Mouse (Mus musculus) neutrophil, adult 5-6 weeks (primary cell): Measurements from ENCODE around the gene Gpank1. TPM values are rescaled to one million over a fixed set of nuclear protein-coding genes. Genes with fewer than 3 reads are reported as not detected.
A peak's percentile ranks its signal among the peaks of the same experiment; 100 is the strongest.

Experiments
- ATAC-seq: fragments of 151-379, 151-347 bp; 2 replicates; pipeline ENCODE4 v1.8.0; 2017; ENCODE audit warnings: mild to moderate bottlenecking, moderate TSS enrichment; ENCODE audit not compliant: insufficient number of reproducible peaks, poor library complexity, low FRiP score, severe bottlenecking; ENCODE audit errors: extremely low read depth
- total RNA-seq: library from RNA; stranded (forward); fragments of 200-1000 nt; gene quantifications from 2 replicates; pipeline ENCODE4 v1.2.3, GENCODE M21; 2017

The Gpank1 gene
- total RNA-seq = 73.7 and 74.5 TPM in 2 replicates

DNA sequence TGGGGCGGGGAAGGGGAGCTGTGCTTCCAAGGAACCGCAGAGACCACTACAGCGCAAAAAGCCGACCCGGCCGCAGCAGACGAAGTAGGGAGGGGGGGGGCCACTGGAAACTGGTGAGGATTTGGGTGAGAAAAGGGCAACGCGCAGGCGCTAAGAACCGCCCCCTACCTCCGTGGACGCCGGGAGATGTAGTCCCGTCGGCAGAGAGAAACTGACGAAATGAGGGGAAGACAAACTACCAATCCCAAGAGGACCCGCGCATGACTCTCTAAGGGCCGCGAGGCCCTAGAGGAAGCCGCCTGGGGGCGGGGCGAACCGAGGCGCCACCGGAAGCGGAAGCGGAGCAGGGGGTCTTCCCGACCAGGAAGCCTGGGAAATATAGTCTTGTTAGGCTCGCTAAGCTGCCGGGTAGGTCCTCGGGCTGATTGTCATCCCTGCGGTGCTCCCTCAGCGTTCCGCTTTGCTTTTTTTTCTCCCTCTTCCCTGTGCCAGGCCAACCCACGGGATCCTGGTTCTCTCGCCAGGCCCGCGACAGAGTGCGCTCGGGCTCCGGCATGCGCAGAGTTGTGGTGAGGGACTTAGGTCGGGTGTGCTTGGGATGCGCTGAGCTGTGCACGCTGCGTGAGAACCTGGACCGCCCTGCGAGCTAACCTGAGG is at the start of gene Gpank1:
Gene Gpank1 (plus strand): TSS at position 313 of the 657 bp plus-strand sequence.
- ATAC-seq = peak; percentile 93

DNA sequence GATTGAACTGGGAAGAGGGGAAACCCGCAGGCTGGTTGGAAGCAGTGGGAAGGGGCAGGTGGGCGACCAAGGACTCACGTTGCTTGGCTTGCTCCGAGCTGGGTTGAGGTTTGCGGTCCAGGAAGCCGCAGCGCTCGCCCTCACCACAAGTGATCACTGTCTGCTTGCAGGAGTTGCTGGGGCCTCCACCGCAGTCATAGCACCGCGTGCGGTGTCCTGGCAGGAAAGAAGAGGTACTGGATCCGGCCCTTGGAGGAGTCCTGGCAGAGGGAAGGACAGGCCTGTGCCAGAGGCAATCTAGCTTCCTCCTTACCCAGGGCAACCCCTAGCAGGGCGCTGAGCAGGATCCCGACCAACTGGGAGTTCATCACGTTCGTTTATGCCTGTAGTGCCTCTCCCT is 47.2 kb upstream of the Gpank1 start:
- ATAC-seq = no peak

GRCm38 (mm10) chr17:35076507-35077176 is 44.6 kb upstream of the Gpank1 start, which contains the start of gene Ly6g6e:
Gene Ly6g6e (plus strand): TSS chr17:35076902.
- no peak for ATAC-seq

DNA sequence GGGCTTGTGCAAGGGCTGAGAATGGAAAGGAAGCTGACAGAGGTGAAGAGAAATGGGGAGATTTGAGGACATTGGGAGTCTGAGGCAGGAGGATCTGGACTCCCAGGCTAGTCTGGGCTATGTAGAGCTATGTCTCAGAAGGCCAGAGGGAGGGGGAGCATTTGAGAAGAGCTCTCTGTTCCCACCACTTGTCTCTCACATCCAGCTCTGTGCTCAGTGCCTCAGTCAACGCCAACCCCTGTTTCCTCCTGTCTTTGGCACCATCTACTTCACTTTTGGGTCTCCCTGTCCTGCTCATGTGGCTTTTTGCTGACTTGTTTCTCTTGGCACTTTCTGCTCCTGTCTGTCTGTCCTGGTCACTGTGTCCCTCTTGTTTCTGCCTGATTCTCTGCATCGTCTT is 44.0 kb upstream of the Gpank1 start:
- ATAC-seq = no peak

DNA sequence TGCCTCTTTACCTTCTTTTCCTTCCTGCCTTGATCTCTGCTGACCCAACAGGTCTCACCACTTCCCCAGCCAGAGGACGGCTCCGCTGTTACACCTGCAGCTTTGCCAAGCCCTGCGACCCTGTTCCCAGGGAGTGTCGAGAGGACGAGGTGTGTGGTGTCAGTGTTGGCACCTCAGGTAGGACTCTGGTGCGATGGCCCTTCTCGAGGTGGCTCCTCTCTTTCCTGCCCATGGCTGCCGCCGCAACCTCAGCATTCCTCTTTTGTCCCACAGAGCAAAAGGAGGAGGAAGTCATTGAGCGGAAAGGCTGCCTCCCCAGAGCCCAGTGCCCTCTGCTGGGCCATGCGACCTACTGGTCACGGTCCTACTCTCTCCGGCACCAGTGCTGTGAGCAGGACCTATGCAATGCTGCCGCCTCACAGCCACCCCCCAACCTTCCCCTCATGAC is 43.4 kb upstream of the Gpank1 start, which contains the start of gene Ly6g6d:
Gene Ly6g6d (minus strand): TSS at position 280 of the 448 bp plus-strand sequence.
- ATAC-seq = peak; percentile 45

- no peak for ATAC-seq
Observed at GRCm38 (mm10) chr17:35079778-35080177, 41.5 kb upstream of the Gpank1 start.

DNA sequence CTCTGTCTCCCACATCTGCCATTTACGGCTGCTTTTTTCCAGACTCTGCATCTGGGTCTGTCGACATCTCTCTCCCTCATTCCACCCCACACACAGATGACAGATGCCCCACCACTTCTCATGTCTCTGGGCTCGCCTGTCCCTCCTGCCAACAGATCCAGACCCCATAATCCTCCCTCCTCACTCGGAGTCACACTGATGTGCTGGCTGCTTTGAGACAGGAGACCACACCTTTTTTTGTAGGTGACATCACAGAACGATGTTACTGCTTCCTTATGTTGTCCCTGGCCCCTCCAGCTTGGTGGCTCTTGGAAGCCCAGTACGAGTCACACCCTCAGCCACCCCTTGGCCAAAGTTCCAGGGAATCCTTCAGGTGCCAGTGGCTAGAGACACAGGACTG is 41.0 kb upstream of the Gpank1 start:
- no peak for ATAC-seq

- ATAC-seq = no peak
Observed at GRCm38 (mm10) chr17:35080710-35081109, 40.5 kb upstream of the Gpank1 start.

- ATAC-seq = no peak
Observed at GRCm38 (mm10) chr17:35082841-35083576, 38.2 kb upstream of the Gpank1 start.

DNA sequence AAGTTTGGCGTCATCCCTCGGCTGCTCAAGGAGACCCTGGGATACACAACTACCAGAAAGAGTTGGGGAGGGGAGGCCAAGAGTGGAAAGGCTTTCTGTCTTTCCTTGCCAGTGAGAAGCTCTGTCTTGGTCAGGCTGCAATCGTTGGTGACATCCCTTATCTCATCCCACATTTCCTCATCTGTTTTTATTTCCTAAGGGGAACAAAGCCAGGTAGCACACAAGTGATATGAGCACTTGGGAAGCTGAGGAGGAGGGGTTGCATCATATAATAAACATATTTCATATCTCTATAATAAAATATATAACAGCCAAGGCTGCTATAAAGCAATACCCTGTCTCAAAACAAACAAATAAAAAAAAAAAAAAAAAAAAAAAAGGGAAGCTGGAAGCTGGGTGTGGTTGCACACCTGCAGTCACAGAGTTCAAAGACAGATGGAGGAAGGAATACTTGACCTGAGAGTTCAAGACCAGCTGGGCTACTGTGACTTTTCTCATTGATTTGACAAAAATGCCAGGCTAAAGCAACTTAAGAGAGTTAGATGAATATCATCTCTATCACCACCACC is 37.2 kb upstream of the Gpank1 start:
- no peak for ATAC-seq

GRCm38 (mm10) chr17:35085208-35085865 is 35.9 kb upstream of the Gpank1 start, which contains the start of gene Ly6g6f:
Gene Ly6g6f (minus strand): TSS chr17:35085610.
- ATAC-seq = no peak

GRCm38 (mm10) chr17:35088151-35088550 is 33.1 kb upstream of the Gpank1 start:
- no peak for ATAC-seq

DNA sequence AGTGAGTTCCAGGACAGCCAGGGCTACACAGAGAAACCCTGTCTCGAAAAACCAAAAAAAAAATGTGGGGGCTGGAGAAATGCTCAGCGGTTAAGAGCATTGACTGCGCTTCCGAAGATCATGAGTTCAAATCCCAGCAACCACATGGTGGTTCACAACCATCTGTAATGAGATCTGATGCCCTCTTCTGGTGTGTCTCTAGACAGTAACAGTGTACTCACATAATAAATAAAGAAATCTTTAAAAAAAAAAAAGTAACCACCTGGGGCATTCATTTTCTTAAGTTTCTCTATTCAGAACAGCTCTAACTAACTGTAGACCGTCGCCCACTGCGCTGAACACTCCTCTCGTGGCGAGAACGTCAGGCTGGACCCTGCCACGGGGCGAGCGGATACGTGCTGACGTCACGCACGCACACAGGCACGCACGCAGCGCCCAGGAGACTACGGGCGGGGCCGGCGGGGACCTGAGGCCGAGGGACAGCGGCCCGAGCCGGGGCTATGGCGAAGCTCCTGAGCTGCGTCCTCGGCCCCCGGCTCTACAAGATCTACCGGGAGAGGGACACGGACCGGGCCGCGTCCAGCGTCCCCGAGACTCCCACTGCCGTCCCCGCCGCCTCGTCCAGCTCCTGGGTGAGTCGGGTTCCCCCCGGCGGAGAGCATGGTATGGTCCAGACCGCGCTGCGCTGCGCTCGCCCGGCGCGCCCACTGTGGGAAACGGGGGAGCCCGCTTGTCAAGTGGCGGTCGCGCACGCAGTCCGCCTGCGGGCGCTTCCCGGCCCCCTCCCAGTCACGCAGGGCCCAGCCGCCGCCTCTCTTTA is 32.2 kb upstream of the Gpank1 start, which contains the start of gene Abhd16a:
Gene Abhd16a (plus strand): TSS at position 439 of the 820 bp plus-strand sequence.
- ATAC-seq = peak; percentile 95

DNA sequence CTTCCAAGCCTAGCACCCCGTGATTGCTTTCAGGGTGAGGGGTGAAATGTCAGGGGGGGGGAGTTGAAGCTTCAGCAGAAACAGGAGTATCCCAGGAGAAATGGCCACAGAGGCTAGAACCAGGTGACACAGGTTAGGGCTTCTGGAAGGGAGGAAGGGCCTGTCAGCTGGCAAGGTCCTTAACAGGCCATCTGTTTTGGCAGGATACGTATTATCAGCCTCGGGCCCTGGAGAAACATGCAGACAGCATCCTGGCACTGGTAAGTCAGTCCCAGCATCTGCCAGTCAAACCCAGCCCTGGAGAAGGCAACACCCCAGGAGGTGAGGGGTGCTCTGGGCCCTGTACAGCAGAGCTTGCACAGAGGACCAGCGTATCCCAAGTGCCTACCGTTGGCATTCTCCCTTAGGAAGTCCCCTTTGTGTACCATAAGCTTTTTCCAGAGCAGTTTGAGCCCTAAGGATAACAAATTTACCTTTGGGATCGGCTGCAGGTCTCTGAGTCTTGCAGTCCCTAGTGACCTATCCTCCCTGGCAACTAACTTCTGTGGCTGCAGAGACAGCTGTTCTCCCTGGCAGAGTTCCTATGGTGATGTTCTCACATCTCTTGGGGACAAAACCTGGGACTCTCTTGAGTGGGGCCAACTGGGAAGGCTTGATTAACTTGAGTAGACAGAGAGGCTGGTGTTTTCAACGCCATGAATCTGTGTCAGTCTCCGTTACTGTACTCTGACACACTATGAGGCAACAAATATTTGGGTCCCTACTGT is 30.9 kb upstream of the Gpank1 start:
- ATAC-seq = no peak

GRCm38 (mm10) chr17:35092403-35093198 is 28.7 kb upstream of the Gpank1 start:
- no peak for ATAC-seq

GRCm38 (mm10) chr17:35094475-35095365 is 26.5 kb upstream of the Gpank1 start:
- no peak for ATAC-seq
